Mouse (Mus musculus) lung, postnatal 0 days (tissue): Measurements from ENCODE around the gene Tamm41.

Source experiments
- CTCF ChIP-seq: IDR thresholded peaks from 2 replicates; pipeline ENCODE4 v1.5.1; 2016; ENCODE audit warnings: antibody characterized with exemption, mild to moderate bottlenecking
- EP300 ChIP-seq: IDR thresholded peaks from 2 replicates; pipeline ENCODE4 v1.6.1; 2016; ENCODE audit warnings: antibody characterized with exemption, mild to moderate bottlenecking, control low read depth

GRCm38 (mm10) chr6:115044709-115045108 lies 7.0 kb upstream of the Tamm41 start:
- peak; percentile 61 for TF ChIP-seq CTCF
- TF ChIP-seq EP300, result no peak
